Mouse (Mus musculus): Measurements from ENCODE around the gene Ap2s1. TPM values are rescaled to one million over a fixed set of nuclear protein-coding genes. Genes with fewer than 3 reads are reported as not detected.

Gene Ap2s1
- polyA plus RNA-seq, 1 experiment from 2014 or later = 245 TPM

GRCm38 (mm10) chr7:16781555-16781815 is 43.3 kb downstream of the Ap2s1 start:
- ATAC-seq (ENCODE audit: insufficient number of reproducible peaks, insufficient read depth, low FRiP score, low TSS enrichment, low read depth) = no peak
- H3K27ac ChIP-seq = peak overlapping the region; percentile 66

GRCm38 (mm10) chr7:16781816-16782554 is 43.8 kb downstream of the Ap2s1 start:
- H3K9me3 ChIP-seq = no peaks in the 10 kb centered on the region
- peak overlapping the region; percentile 81 for H3K9ac ChIP-seq (replicated peaks)
- H3K4me2 ChIP-seq = peak overlapping the region; percentile 100
- ATAC-seq (ENCODE audit: insufficient number of reproducible peaks, insufficient read depth, low FRiP score, low TSS enrichment, low read depth) = peak; percentile 15; the same call in 1 of the 2 replicates
- peak overlapping the region; percentile 80 for H3K4me3 ChIP-seq (replicated peaks)
- peaks cover 34% of the 10 kb centered on the region for H3K4me1 ChIP-seq (replicated peaks)
- peaks cover 9% of the 10 kb centered on the region for H3K36me3 ChIP-seq
- H3K27ac ChIP-seq = peak overlapping the region; percentile 66
- no peaks in the 10 kb centered on the region for H3K27me3 ChIP-seq
- WGBS = under 1% methylated on average over 60 of the region's 60 CpGs

More at GRCm38 (mm10) chr7:16781555-16781815, 43.3 kb downstream of the Ap2s1 start:
- peaks cover 5% of the 10 kb centered on the region; the same call in 1 of the 2 replicates for H3K36me3 ChIP-seq
- H3K4me2 ChIP-seq = peak overlapping the region; percentile 100
- H3K9ac ChIP-seq (replicated peaks) = peak overlapping the region; percentile 81
- 0% methylated on average over 10 of the region's 10 CpGs for WGBS
- H3K4me1 ChIP-seq (replicated peaks) = peaks cover 34% of the 10 kb centered on the region
- peak overlapping the region; percentile 80 for H3K4me3 ChIP-seq (replicated peaks)
- no peaks in the 10 kb centered on the region for H3K27me3 ChIP-seq
- H3K9me3 ChIP-seq = no peaks in the 10 kb centered on the region

GRCm38 (mm10) chr7:16782555-16783125 is 44.4 kb downstream of the Ap2s1 start:
- Histone ChIP-seq H3K36me3 (peaks cover 14% of the 10 kb centered on the region), H3K4me1 (replicated peaks) (peaks cover 34% of the 10 kb centered on the region), H3K4me3 (replicated peaks) (peak overlapping the region; percentile 80), H3K4me2 (peak overlapping the region; percentile 100), H3K9ac (replicated peaks) (peak overlapping the region; percentile 81), H3K27ac (0 out of 2 replicates have a peak overlapping the region, but pooled peaks have one; percentile 66), H3K27me3 (no peaks in the 10 kb centered on the region), H3K9me3 (no peaks in the 10 kb centered on the region)
- no peak for ATAC-seq (ENCODE audit: insufficient number of reproducible peaks, insufficient read depth, low FRiP score, low TSS enrichment, low read depth)
- 3% methylated on average over 11 of the region's 11 CpGs for WGBS

- Histone ChIP-seq H3K4me3 (replicated peaks) (peak overlapping the region; percentile 80), H3K4me1 (replicated peaks) (peaks cover 34% of the 10 kb centered on the region), H3K4me2 (peak overlapping the region; percentile 100), H3K27ac (peak overlapping the region; percentile 66; the same call in 1 of the 2 replicates), H3K9ac (replicated peaks) (peak overlapping the region; percentile 49), H3K9me3 (no peaks in the 10 kb centered on the region), H3K36me3 (peaks cover 20% of the 10 kb centered on the region), H3K27me3 (no peaks in the 10 kb centered on the region)
- no peak for ATAC-seq (ENCODE audit: insufficient number of reproducible peaks, insufficient read depth, low FRiP score, low TSS enrichment, low read depth)
- 13% methylated on average over 10 of the region's 10 CpGs for whole genome bisulfite sequencing
Measured at GRCm38 (mm10) chr7:16783224-16783688, 45.0 kb downstream of the Ap2s1 start.

- Histone ChIP-seq H3K9me3 (no peaks in the 10 kb centered on the region), H3K27ac (peak overlapping the region; percentile 66), H3K27me3 (no peaks in the 10 kb centered on the region), H3K36me3 (peaks cover 26% of the 10 kb centered on the region), H3K4me1 (replicated peaks) (peaks cover 34% of the 10 kb centered on the region), H3K9ac (replicated peaks) (peak overlapping the region; percentile 49), H3K4me2 (peak overlapping the region; percentile 100), H3K4me3 (replicated peaks) (peak overlapping the region; percentile 80)
- ATAC-seq (ENCODE audit: insufficient number of reproducible peaks, insufficient read depth, low FRiP score, low TSS enrichment, low read depth) = no peak
- 37% methylated on average over 17 of the region's 17 CpGs for WGBS
Measured at GRCm38 (mm10) chr7:16783758-16784415, 45.7 kb downstream of the Ap2s1 start.

GRCm38 (mm10) chr7:16784498-16784976 is 46.3 kb downstream of the Ap2s1 start:
- peak overlapping the region; percentile 80 for H3K4me3 ChIP-seq (replicated peaks)
- 71% methylated on average over 10 of the region's 10 CpGs for WGBS
- no peaks in the 10 kb centered on the region for H3K9me3 ChIP-seq
- ATAC-seq (ENCODE audit: insufficient number of reproducible peaks, insufficient read depth, low FRiP score, low TSS enrichment, low read depth) = no peak
- no peaks in the 10 kb centered on the region for H3K27me3 ChIP-seq
- peak overlapping the region; percentile 49; the same call in 1 of the 2 replicates for H3K9ac ChIP-seq (replicated peaks)
- H3K27ac ChIP-seq = no peak overlapping the region
- H3K4me1 ChIP-seq (replicated peaks) = peaks cover 34% of the 10 kb centered on the region
- peaks cover 31% of the 10 kb centered on the region for H3K36me3 ChIP-seq
- peak overlapping the region; percentile 100 for H3K4me2 ChIP-seq

- WGBS = 92% methylated on average over 8 of the region's 8 CpGs
- peaks cover 40% of the 10 kb centered on the region for H3K36me3 ChIP-seq
- no peak overlapping the region for H3K27ac ChIP-seq
- H3K9me3 ChIP-seq = no peaks in the 10 kb centered on the region
- no peak overlapping the region for H3K4me2 ChIP-seq
- peaks cover 34% of the 10 kb centered on the region for H3K4me1 ChIP-seq (replicated peaks)
- no peaks in the 10 kb centered on the region for H3K27me3 ChIP-seq
- no peak overlapping the region for H3K9ac ChIP-seq (replicated peaks)
- H3K4me3 ChIP-seq (replicated peaks) = no peak overlapping the region
- no peak for ATAC-seq (ENCODE audit: insufficient number of reproducible peaks, insufficient read depth, low FRiP score, low TSS enrichment, low read depth)
Measured at GRCm38 (mm10) chr7:16785541-16786083, 47.4 kb downstream of the Ap2s1 start.

- 80% methylated on average over 5 of the region's 5 CpGs for WGBS
- peaks cover 63% of the 10 kb centered on the region for H3K36me3 ChIP-seq
Measured at GRCm38 (mm10) chr7:16792316-16792715, 54.1 kb downstream of the Ap2s1 start.

GRCm38 (mm10) chr7:16793010-16793725 is 55.0 kb downstream of the Ap2s1 start:
- no peak overlapping the region for H3K27ac ChIP-seq
- ATAC-seq (ENCODE audit: insufficient number of reproducible peaks, insufficient read depth, low FRiP score, low TSS enrichment, low read depth) = no peak
- H3K4me2 ChIP-seq = no peak overlapping the region
- H3K9me3 ChIP-seq = no peaks in the 10 kb centered on the region
- no peaks in the 10 kb centered on the region for H3K27me3 ChIP-seq
- H3K4me1 ChIP-seq (replicated peaks) = no peaks in the 10 kb centered on the region
- H3K9ac ChIP-seq (replicated peaks) = no peak overlapping the region
- H3K4me3 ChIP-seq (replicated peaks) = no peak overlapping the region
- H3K36me3 ChIP-seq = peaks cover 64% of the 10 kb centered on the region
- WGBS = 87% methylated on average over 19 of the region's 19 CpGs

More at GRCm38 (mm10) chr7:16792316-16792715, 54.1 kb downstream of the Ap2s1 start:
- no peaks in the 10 kb centered on the region for H3K9me3 ChIP-seq
- H3K27me3 ChIP-seq = no peaks in the 10 kb centered on the region
- no peak overlapping the region for H3K9ac ChIP-seq (replicated peaks)
- H3K4me3 ChIP-seq (replicated peaks) = no peak overlapping the region
- ATAC-seq (ENCODE audit: insufficient number of reproducible peaks, insufficient read depth, low FRiP score, low TSS enrichment, low read depth) = no peak
- no peaks in the 10 kb centered on the region for H3K4me1 ChIP-seq (replicated peaks)
- no peak overlapping the region for H3K27ac ChIP-seq
- no peak overlapping the region for H3K4me2 ChIP-seq

- Histone ChIP-seq H3K9me3 (no peaks in the 10 kb centered on the region), H3K27ac (no peak overlapping the region), H3K4me3 (replicated peaks) (no peak overlapping the region), H3K36me3 (peaks cover 59% of the 10 kb centered on the region), H3K4me2 (no peak overlapping the region), H3K27me3 (no peaks in the 10 kb centered on the region), H3K9ac (replicated peaks) (no peak overlapping the region), H3K4me1 (replicated peaks) (no peaks in the 10 kb centered on the region)
- 89% methylated on average over 5 of the region's 5 CpGs for WGBS
- ATAC-seq (ENCODE audit: insufficient number of reproducible peaks, insufficient read depth, low FRiP score, low TSS enrichment, low read depth) = no peak
Measured at GRCm38 (mm10) chr7:16794886-16795285, 56.7 kb downstream of the Ap2s1 start.
